Mouse (Mus musculus): Measurements from ENCODE around the gene Calhm2.

GRCm38 (mm10) chr19:47152062-47152369, 13.9 kb upstream of the Calhm2 start:
- TF ChIP-seq CTCF (conservative IDR thresholded peaks at IDR 0.05; ENCODE audit: low read length) (no peak), POU5F1 (IDR thresholded peaks at IDR 0.05; ENCODE audit: borderline replicate concordance, low read length) (no peak)
